Mouse (Mus musculus) ES-Bruce4 (cell line): ENCODE data around the gene Cdc25b. TPM values are rescaled to one million over a fixed set of nuclear protein-coding genes. Genes with fewer than 3 reads are reported as not detected.
A peak's percentile ranks its signal among the peaks of the same experiment; 100 is the strongest.

Source experiments
- H3K27ac ChIP-seq: 2 replicates; pipeline ENCODE4 v1.5.1; 2012; ENCODE audit warnings: low read length, inconsistent platforms; ENCODE audit not compliant: insufficient read depth
- H3K27me3 ChIP-seq: 2 replicates; pipeline ENCODE4 v1.6.1; 2012; ENCODE audit warnings: mild to moderate bottlenecking, low read length, inconsistent platforms; ENCODE audit not compliant: control insufficient read depth, poor library complexity, insufficient read depth, severe bottlenecking
- H3K36me3 ChIP-seq: 2 replicates; pipeline ENCODE4 v1.6.1; 2012; ENCODE audit warnings: inconsistent platforms, mild to moderate bottlenecking, low read length, moderate library complexity; ENCODE audit not compliant: control insufficient read depth, poor library complexity, insufficient read depth, severe bottlenecking
- H3K4me1 ChIP-seq: one replicate; pipeline ENCODE4 v1.8.1; 2011; ENCODE audit warnings: low read length; ENCODE audit not compliant: control insufficient read depth, insufficient read depth
- H3K4me3 ChIP-seq: 2 replicates; pipeline ENCODE4 v1.5.1; 2011; ENCODE audit warnings: low read depth, mild to moderate bottlenecking, low read length
- H3K9ac ChIP-seq: 2 replicates; pipeline ENCODE4 v1.6.1; 2012; ENCODE audit warnings: low read depth, mild to moderate bottlenecking, inconsistent platforms; ENCODE audit not compliant: poor library complexity, severe bottlenecking
- H3K9me3 ChIP-seq: replicated peaks from 2 replicates; pipeline ENCODE4 v1.6.1; 2012; ENCODE audit warnings: mild to moderate bottlenecking, low read length, inconsistent platforms; ENCODE audit not compliant: control insufficient read depth, poor library complexity, insufficient read depth, severe bottlenecking
- CTCF ChIP-seq: IDR thresholded peaks from one replicate; pipeline ENCODE4 v1.8.1; 2011; ENCODE audit warnings: low read depth, low read length
- EP300 ChIP-seq: IDR thresholded peaks from 2 replicates; pipeline ENCODE4 v1.6.1; 2011; ENCODE audit warnings: low read depth, low read length; ENCODE audit not compliant: insufficient read depth
- POLR2A ChIP-seq: IDR thresholded peaks from one replicate; pipeline ENCODE4 v1.8.1; 2011; ENCODE audit warnings: low read length; ENCODE audit not compliant: insufficient read depth
- polyA plus RNA-seq: library from polyadenylated mRNA; stranded (reverse); fragments of >200 nt; gene quantifications from 2 replicates; pipeline ENCODE4 v1.2.4, GENCODE M21; 2011; ENCODE audit warnings: low read depth; ENCODE audit not compliant: missing spikeins, insufficient read depth, insufficient read length

Cdc25b gene
- polyA plus RNA-seq, 1 experiment: 28.8 TPM

- Histone ChIP-seq H3K4me1 (no peaks in the 10 kb centered on the region), H3K27ac (0 out of 2 replicates have a peak overlapping the region, but pooled peaks have one; percentile 7), H3K27me3 (no peaks in the 10 kb centered on the region), H3K9me3 (no peaks in the 10 kb centered on the region), H3K4me3 (peak overlapping the region; percentile 79), H3K9ac (peak overlapping the region; percentile 53), H3K36me3 (no peaks in the 10 kb centered on the region)
- TF ChIP-seq EP300: peak; percentile 48; the same call in 1 of the 2 replicates
- TF ChIP-seq CTCF: peak; percentile 70
- no peak for TF ChIP-seq POLR2A
These were observed 23.4 kb downstream of the Cdc25b start for GRCm38 (mm10) chr2:131209969-131210792.

- no peaks in the 10 kb centered on the region for H3K9me3 ChIP-seq
- no peaks in the 10 kb centered on the region for H3K27me3 ChIP-seq
- H3K4me3 ChIP-seq: peak overlapping the region; percentile 10; the same call in 1 of the 2 replicates
- peaks cover 2% of the 10 kb centered on the region for H3K4me1 ChIP-seq
- no peak overlapping the region for H3K27ac ChIP-seq
- H3K36me3 ChIP-seq: no peaks in the 10 kb centered on the region
- H3K9ac ChIP-seq: peak overlapping the region; percentile 53
- TF ChIP-seq EP300 (no peak), CTCF (no peak), POLR2A (no peak)
These were observed 24.4 kb downstream of the Cdc25b start for GRCm38 (mm10) chr2:131211026-131211615.

GRCm38 (mm10) chr2:131213773-131214172 is 27.0 kb downstream of the Cdc25b start:
- Histone ChIP-seq H3K27me3 (no peaks in the 10 kb centered on the region), H3K9me3 (no peaks in the 10 kb centered on the region), H3K9ac (no peak overlapping the region), H3K27ac (no peak overlapping the region), H3K36me3 (no peaks in the 10 kb centered on the region), H3K4me1 (peaks cover 5% of the 10 kb centered on the region), H3K4me3 (no peak overlapping the region)
- TF ChIP-seq CTCF (no peak), POLR2A (no peak)

GRCm38 (mm10) chr2:131215941-131216858 is 29.5 kb downstream of the Cdc25b start:
- Histone ChIP-seq H3K27me3 (no peaks in the 10 kb centered on the region), H3K9me3 (no peaks in the 10 kb centered on the region), H3K4me1 (peaks cover 5% of the 10 kb centered on the region), H3K36me3 (no peaks in the 10 kb centered on the region), H3K4me3 (no peak overlapping the region), H3K27ac (no peak overlapping the region), H3K9ac (no peak overlapping the region)
- TF ChIP-seq POLR2A: no peak
- TF ChIP-seq EP300: no peak
- TF ChIP-seq CTCF: no peak

- Histone ChIP-seq H3K9me3 (no peaks in the 10 kb centered on the region), H3K4me1 (peaks cover 5% of the 10 kb centered on the region), H3K36me3 (no peaks in the 10 kb centered on the region), H3K4me3 (no peak overlapping the region), H3K27ac (no peak overlapping the region), H3K27me3 (no peaks in the 10 kb centered on the region), H3K9ac (no peak overlapping the region)
- no peak for TF ChIP-seq EP300
- TF ChIP-seq POLR2A: no peak
- TF ChIP-seq CTCF: no peak
These were observed 33.3 kb downstream of the Cdc25b start for GRCm38 (mm10) chr2:131220030-131220429.
